Mouse (Mus musculus) MEL (cell line): ENCODE data around the gene Cnot11. TPM values are rescaled to one million over a fixed set of nuclear protein-coding genes. Genes with fewer than 3 reads are reported as not detected.

ENCODE experiments used
- DNase-seq: peaks from one replicate; pipeline ENCODE4 v3.0.0; 2011; ENCODE audit warnings: low read depth, low spot score
- H3K27ac ChIP-seq: 2 replicates; pipeline ENCODE4 v1.5.1; 2012; ENCODE audit warnings: low read depth, mild to moderate bottlenecking, control low read depth, low read length, moderate library complexity; ENCODE audit not compliant: control insufficient read depth
- H3K27me3 ChIP-seq, 2 experiments: fragments of 150-350 bp in 1 of 2; sonication (generic) in 1 of 2; 2 replicates each; pipeline ENCODE4 v1.6.1; 2012; ENCODE audit warnings: low read length in 2 of 2, mild to moderate bottlenecking in 2 of 2, improper control_type of control experiment in 1 of 2, moderate library complexity in 1 of 2; ENCODE audit not compliant: insufficient read depth in 2 of 2, control insufficient read depth in 1 of 2
- H3K36me3 ChIP-seq, 2 experiments: 2 replicates each; pipeline ENCODE4 v1.6.1; 2012 to 2014; ENCODE audit warnings: low read length in 2 of 2, improper control_type of control experiment in 1 of 2, inconsistent platforms in 1 of 2, mild to moderate bottlenecking in 1 of 2; ENCODE audit not compliant: insufficient read depth in 2 of 2, control insufficient read depth in 1 of 2
- H3K4me1 ChIP-seq, 2 experiments: fragments of 150-350 bp in 1 of 2; sonication (generic) in 1 of 2; 2 replicates each; pipeline ENCODE4 v1.6.1; 2012; ENCODE audit warnings: low read length in 2 of 2, improper control_type of control experiment in 1 of 2, mild to moderate bottlenecking in 1 of 2; ENCODE audit not compliant: insufficient read depth in 2 of 2, control insufficient read depth in 1 of 2
- H3K4me3 ChIP-seq, 2 experiments: fragments of 150-350 bp in 1 of 2; sonication (generic) in 1 of 2; 2 replicates each; pipeline ENCODE4 v1.5.1; 2012; ENCODE audit warnings: low read depth in 2 of 2, low read length in 2 of 2, mild to moderate bottlenecking in 2 of 2, moderate library complexity in 2 of 2, control low read depth in 1 of 2, improper control_type of control experiment in 1 of 2; ENCODE audit not compliant: control insufficient read depth in 1 of 2, insufficient read depth in 1 of 2
- H3K79me2 ChIP-seq: 2 replicates; pipeline ENCODE4 v1.6.1; 2012; ENCODE audit warnings: mild to moderate bottlenecking, low read length, moderate library complexity; ENCODE audit not compliant: control insufficient read depth, poor library complexity, insufficient read depth
- H3K9ac ChIP-seq: 2 replicates; pipeline ENCODE4 v1.6.1; 2012; ENCODE audit warnings: low read depth, mild to moderate bottlenecking, control low read depth, low read length, moderate library complexity; ENCODE audit not compliant: control insufficient read depth, poor library complexity, severe bottlenecking
- H3K9me3 ChIP-seq: fragments of 150-350 bp; sonication (generic); replicated peaks from 2 replicates; pipeline ENCODE4 v1.6.1; 2012; ENCODE audit warnings: mild to moderate bottlenecking, low read length, improper control_type of control experiment, moderate library complexity; ENCODE audit not compliant: insufficient read depth
- CTCF ChIP-seq, 3 experiments: IDR thresholded peaks in 2 of 3; conservative IDR thresholded peaks in 1 of 3; 2 replicates each; pipeline ENCODE4 v1.5.1; 2011 to 2012; ENCODE audit warnings: low read length in 3 of 3, low read depth in 2 of 3, mild to moderate bottlenecking in 2 of 3, improper control_type of control experiment in 1 of 3, inconsistent platforms in 1 of 3, mixed read lengths in 1 of 3, moderate library complexity in 1 of 3; ENCODE audit not compliant: control insufficient read depth in 1 of 3, insufficient read depth in 1 of 3, poor library complexity in 1 of 3, severe bottlenecking in 1 of 3
- ELF1 ChIP-seq: IDR thresholded peaks from 2 replicates; pipeline ENCODE4 v1.6.1; 2014; ENCODE audit warnings: low read depth, mild to moderate bottlenecking, inconsistent platforms, low read length, improper control_type of control experiment, moderate library complexity
- EP300 ChIP-seq, 2 experiments: IDR thresholded peaks; 2 replicates each; pipeline ENCODE4 v1.6.1; 2011; ENCODE audit warnings: improper control_type of control experiment in 2 of 2, low read length in 2 of 2, low read depth in 1 of 2, mild to moderate bottlenecking in 1 of 2
- ETS1 ChIP-seq: IDR thresholded peaks from 2 replicates; pipeline ENCODE4 v1.6.1; 2012; ENCODE audit warnings: low read depth, mild to moderate bottlenecking, inconsistent platforms, low read length, improper control_type of control experiment, moderate library complexity
- HCFC1 ChIP-seq: IDR thresholded peaks from 2 replicates; pipeline ENCODE4 v1.6.1; 2012; ENCODE audit warnings: low read depth, mild to moderate bottlenecking, inconsistent platforms, low read length, improper control_type of control experiment, moderate library complexity
- KAT2A ChIP-seq: conservative IDR thresholded peaks from 2 replicates; pipeline ENCODE4 v1.6.1; 2012; ENCODE audit warnings: low read depth, low read length, improper control_type of control experiment, inconsistent platforms
- MAFK ChIP-seq: IDR thresholded peaks from 2 replicates; pipeline ENCODE4 v1.6.1; 2011; ENCODE audit warnings: low read depth, mild to moderate bottlenecking, low read length, improper control_type of control experiment, borderline replicate concordance
- MEF2A ChIP-seq: IDR thresholded peaks from 2 replicates; pipeline ENCODE4 v1.6.1; 2014; ENCODE audit warnings: low read depth, mild to moderate bottlenecking, inconsistent platforms, low read length, improper control_type of control experiment; ENCODE audit not compliant: poor library complexity, insufficient replicate concordance, severe bottlenecking; ENCODE audit errors: extremely low read depth
- MYB ChIP-seq: IDR thresholded peaks from 2 replicates; pipeline ENCODE4 v1.6.1; 2011; ENCODE audit warnings: mild to moderate bottlenecking, low read depth, low read length, improper control_type of control experiment
- NELFE ChIP-seq: IDR thresholded peaks from 2 replicates; pipeline ENCODE4 v1.6.1; 2011; ENCODE audit warnings: low read depth, low read length, improper control_type of control experiment
- POLR2AphosphoS5 ChIP-seq: IDR thresholded peaks from 2 replicates; pipeline ENCODE4 v1.6.1; 2012; ENCODE audit warnings: low read depth, borderline replicate concordance, mild to moderate bottlenecking, inconsistent platforms, low read length, moderate library complexity, mixed read lengths
- RCOR1 ChIP-seq: IDR thresholded peaks from 2 replicates; pipeline ENCODE4 v1.6.1; 2012; ENCODE audit warnings: low read depth, mild to moderate bottlenecking, inconsistent platforms, low read length, improper control_type of control experiment
- SMC3 ChIP-seq: IDR thresholded peaks from 2 replicates; pipeline ENCODE4 v1.6.1; 2011; ENCODE audit warnings: low read depth, low read length, improper control_type of control experiment
- TBP ChIP-seq: IDR thresholded peaks from 2 replicates; pipeline ENCODE4 v1.8.0; 2011; ENCODE audit warnings: low read depth, low read length, improper control_type of control experiment
- UBTF ChIP-seq: IDR thresholded peaks from 2 replicates; pipeline ENCODE4 v1.6.1; 2012; ENCODE audit warnings: low read depth, mild to moderate bottlenecking, inconsistent platforms, low read length, improper control_type of control experiment, moderate library complexity, borderline replicate concordance; ENCODE audit not compliant: insufficient read depth
- ZKSCAN1 ChIP-seq: IDR thresholded peaks from 2 replicates; pipeline ENCODE4 v1.6.1; 2012; ENCODE audit warnings: low read depth, mild to moderate bottlenecking, inconsistent platforms, low read length, improper control_type of control experiment, moderate library complexity
- polyA plus RNA-seq, 2 experiments: library from polyadenylated mRNA; stranded (reverse) in 1 of 2; unstranded in 1 of 2; fragments of >175 nt in 1 of 2; fragments of >200 nt in 1 of 2; gene quantifications; 2 replicates each; pipeline versions ENCODE4 v1.2.1 to v1.2.4; 2012; ENCODE audit warnings: low replicate concordance in 2 of 2, low read depth in 1 of 2; ENCODE audit not compliant: insufficient read length in 2 of 2, insufficient read depth in 1 of 2, missing spikeins in 1 of 2
- total RNA-seq: library from RNA; depleted of rRNA; stranded (reverse); fragments of 300-350 nt; gene quantifications from 2 replicates; pipeline ENCODE4 v1.2.3, GENCODE M21; 2012

The Cnot11 gene
- total and polyA plus RNA-seq, 3 experiments = 20.0 to 46.0 (median 37.9) TPM

- TF ChIP-seq CTCF (IDR thresholded peaks at IDR 0.05 in 2 of 3, conservative IDR thresholded peaks at IDR 0.05 in 1 of 3; ENCODE audit: control insufficient read depth in 1 of 3, insufficient read depth in 1 of 3, low read depth in 2 of 3, low read length in 3 of 3, poor library complexity in 1 of 3, severe bottlenecking in 1 of 3) (no peak), UBTF (no peak), NELFE (no peak), RCOR1 (no peak), MYB (no peak), ELF1 (no peak), ZKSCAN1 (no peak)
- DNase-seq = no peak
- Histone ChIP-seq H3K27ac (no peak overlapping the region), H3K4me3 (no peak overlapping the region), H3K4me1 (no peaks in the 10 kb centered on the region), H3K79me2 (no peaks in the 10 kb centered on the region), H3K27me3 (peaks cover 7% of the 10 kb centered on the region in 2 experiments; a peak in 3 of 4 replicates), H3K9ac (no peak overlapping the region), H3K36me3 (no peaks in the 10 kb centered on the region), H3K9me3 (no peaks in the 10 kb centered on the region)
Observed at GRCm38 (mm10) chr1:39505600-39505999, 29.2 kb upstream of the Cnot11 start.

- no peak for TF ChIP-seq HCFC1
- no peak for TF ChIP-seq MAFK
- TF ChIP-seq POLR2AphosphoS5 = no peak
- TF ChIP-seq ETS1 = no peak
- TF ChIP-seq TBP = no peak
- no peak for TF ChIP-seq EP300 (IDR thresholded peaks at IDR 0.05; ENCODE audit: low read depth in 1 of 2, low read length in 2 of 2)
- TF ChIP-seq SMC3 = no peak
- TF ChIP-seq MEF2A = no peak
- DNase-seq = no peak
- H3K79me2 ChIP-seq = no peaks in the 10 kb centered on the region
- H3K27me3 ChIP-seq = peaks cover 7 to 8% of the 10 kb centered on the region in 2 experiments; a peak in 3 of 4 replicates
- no peak overlapping the region for H3K27ac ChIP-seq
- H3K4me3 ChIP-seq = no peak overlapping the region
- H3K4me1 ChIP-seq = no peaks in the 10 kb centered on the region
- H3K9ac ChIP-seq = no peak overlapping the region
- H3K9me3 ChIP-seq = no peaks in the 10 kb centered on the region
- no peaks in the 10 kb centered on the region for H3K36me3 ChIP-seq
Observed at GRCm38 (mm10) chr1:39511775-39512174, 23.0 kb upstream of the Cnot11 start.

GRCm38 (mm10) chr1:39512183-39512582, 22.6 kb upstream of the Cnot11 start:
- no peak for DNase-seq
- Histone ChIP-seq H3K27ac (no peak overlapping the region), H3K36me3 (no peaks in the 10 kb centered on the region), H3K79me2 (no peaks in the 10 kb centered on the region), H3K9ac (no peak overlapping the region), H3K4me3 (no peak overlapping the region), H3K27me3 (peaks cover 5 to 7% of the 10 kb centered on the region in 2 experiments; a peak in 3 of 4 replicates), H3K9me3 (no peaks in the 10 kb centered on the region), H3K4me1 (no peaks in the 10 kb centered on the region)
- TF ChIP-seq KAT2A = no peak
- TF ChIP-seq MAFK = peak; percentile 60; the same call in 1 of the 2 replicates
